Mouse (Mus musculus) urinary bladder, postnatal 10 days (tissue): ENCODE data around the gene Tmem183a.

Experiments used
- DNase-seq: peaks from one replicate; pipeline ENCODE4 v3.0.0; 2022; ENCODE audit warnings: low spot score

The Tmem183a gene

GRCm38 (mm10) chr1:134361857-134362212 lies at the start of gene Tmem183a:
Gene Tmem183a, minus strand, starts transcription at chr1:134361979.
- DNase-seq, result peak; percentile 90

- no peak for DNase-seq
Measured at GRCm38 (mm10) chr1:134408080-134408479, 46.3 kb upstream of the Tmem183a start.

- no peak for DNase-seq
Measured at GRCm38 (mm10) chr1:134406414-134406771, 44.6 kb upstream of the Tmem183a start.

- no peak for DNase-seq
Measured at GRCm38 (mm10) chr1:134405509-134406413, 44.0 kb upstream of the Tmem183a start, which contains the start of gene Cyb5r1. Gene Cyb5r1, plus strand, starts transcription at chr1:134405559.

GRCm38 (mm10) chr1:134399735-134400134 lies 38.0 kb upstream of the Tmem183a start:
- DNase-seq, result no peak

GRCm38 (mm10) chr1:134398210-134398609 lies 36.4 kb upstream of the Tmem183a start:
- DNase-seq, result no peak

GRCm38 (mm10) chr1:134393827-134394226 lies 32.0 kb upstream of the Tmem183a start:
- DNase-seq, result no peak

- DNase-seq, result no peak
Measured at GRCm38 (mm10) chr1:134385666-134386065, 23.9 kb upstream of the Tmem183a start, which contains the start of gene 4933406M09Rik. Gene 4933406M09Rik, plus strand, starts transcription at chr1:134385940.

GRCm38 (mm10) chr1:134385176-134385575 lies 23.4 kb upstream of the Tmem183a start:
- DNase-seq, result no peak

- DNase-seq, result no peak
Measured at GRCm38 (mm10) chr1:134384581-134384980, 22.8 kb upstream of the Tmem183a start.

GRCm38 (mm10) chr1:134381795-134382625 lies 20.2 kb upstream of the Tmem183a start:
- DNase-seq, result no peak

- DNase-seq, result no peak
Measured at GRCm38 (mm10) chr1:134381051-134381450, 19.3 kb upstream of the Tmem183a start.

- DNase-seq, result no peak
Measured at GRCm38 (mm10) chr1:134374124-134374523, 12.3 kb upstream of the Tmem183a start.

- no peak for DNase-seq
Measured at GRCm38 (mm10) chr1:134368777-134369337, 7.1 kb upstream of the Tmem183a start.

GRCm38 (mm10) chr1:134365491-134365890 lies 3.7 kb upstream of the Tmem183a start:
- DNase-seq, result no peak

- DNase-seq, result no peak
Measured at GRCm38 (mm10) chr1:134363194-134363593, 1.4 kb upstream of the Tmem183a start.

- DNase-seq, result no peak
Measured at GRCm38 (mm10) chr1:134361195-134361856, 453 bp downstream of the Tmem183a start.

- no peak for DNase-seq
Measured at GRCm38 (mm10) chr1:134360656-134361055, 1.1 kb downstream of the Tmem183a start.

GRCm38 (mm10) chr1:134357461-134357860 lies 4.3 kb downstream of the Tmem183a start:
- DNase-seq, result no peak

- no peak for DNase-seq
Measured at GRCm38 (mm10) chr1:134353326-134353725, 8.5 kb downstream of the Tmem183a start.

GRCm38 (mm10) chr1:134347791-134348190 lies 14.0 kb downstream of the Tmem183a start:
- DNase-seq, result no peak

- no peak for DNase-seq
Measured at GRCm38 (mm10) chr1:134345075-134345474, 16.7 kb downstream of the Tmem183a start.
